Mouse (Mus musculus) urinary bladder, postnatal 10 days (tissue): ENCODE results near the gene Cxcl14.

Source experiments
- DNase-seq: peaks from one replicate; pipeline ENCODE4 v3.0.0; 2022; ENCODE audit warnings: low spot score

Gene Cxcl14

GRCm38 (mm10) chr13:56295943-56296658 lies at the start of gene Cxcl14:
TSS of gene Cxcl14 (minus strand) at chr13:56296551.
- DNase-seq: no peak

- DNase-seq: no peak
Observed at GRCm38 (mm10) chr13:56344355-56344754, 48.0 kb upstream of the Cxcl14 start.

- DNase-seq: no peak
Observed at GRCm38 (mm10) chr13:56342491-56342890, 46.1 kb upstream of the Cxcl14 start.

- DNase-seq: no peak
Observed at GRCm38 (mm10) chr13:56340513-56340912, 44.2 kb upstream of the Cxcl14 start.

- no peak for DNase-seq
Observed at GRCm38 (mm10) chr13:56339816-56340215, 43.5 kb upstream of the Cxcl14 start.

- no peak for DNase-seq
Observed at GRCm38 (mm10) chr13:56336982-56337381, 40.6 kb upstream of the Cxcl14 start.

GRCm38 (mm10) chr13:56334802-56335690 lies 38.7 kb upstream of the Cxcl14 start:
- DNase-seq: no peak

GRCm38 (mm10) chr13:56334236-56334635 lies 37.9 kb upstream of the Cxcl14 start:
- no peak for DNase-seq

- DNase-seq: no peak
Observed at GRCm38 (mm10) chr13:56332356-56332755, 36.0 kb upstream of the Cxcl14 start.

- no peak for DNase-seq
Observed at GRCm38 (mm10) chr13:56330603-56331455, 34.5 kb upstream of the Cxcl14 start.

- DNase-seq: no peak
Observed at GRCm38 (mm10) chr13:56329769-56330168, 33.4 kb upstream of the Cxcl14 start.

GRCm38 (mm10) chr13:56329165-56329564 lies 32.8 kb upstream of the Cxcl14 start:
- no peak for DNase-seq

GRCm38 (mm10) chr13:56327779-56328178 lies 31.4 kb upstream of the Cxcl14 start:
- no peak for DNase-seq

- DNase-seq: no peak
Observed at GRCm38 (mm10) chr13:56321635-56322034, 25.3 kb upstream of the Cxcl14 start.

GRCm38 (mm10) chr13:56316930-56317329 lies 20.6 kb upstream of the Cxcl14 start:
- no peak for DNase-seq

- no peak for DNase-seq
Observed at GRCm38 (mm10) chr13:56315201-56315600, 18.9 kb upstream of the Cxcl14 start.

GRCm38 (mm10) chr13:56305058-56305457 lies 8.7 kb upstream of the Cxcl14 start:
- no peak for DNase-seq

- no peak for DNase-seq
Observed at GRCm38 (mm10) chr13:56304453-56304852, 8.1 kb upstream of the Cxcl14 start.

GRCm38 (mm10) chr13:56299336-56299735 lies 3.0 kb upstream of the Cxcl14 start:
- DNase-seq: no peak

GRCm38 (mm10) chr13:56296659-56297020 lies 289 bp upstream of the Cxcl14 start:
- no peak for DNase-seq

GRCm38 (mm10) chr13:56295586-56295942 lies 787 bp downstream of the Cxcl14 start:
- DNase-seq: no peak

GRCm38 (mm10) chr13:56294908-56295307 lies 1.4 kb downstream of the Cxcl14 start:
- no peak for DNase-seq
